Mouse (Mus musculus): Measurements from ENCODE around the gene Hnf4a. TPM values are rescaled to one million over a fixed set of nuclear protein-coding genes. Genes with fewer than 3 reads are reported as not detected.

Gene Hnf4a
- polyA plus RNA-seq, 1 experiment from 2014 or later, result not detected

DNA sequence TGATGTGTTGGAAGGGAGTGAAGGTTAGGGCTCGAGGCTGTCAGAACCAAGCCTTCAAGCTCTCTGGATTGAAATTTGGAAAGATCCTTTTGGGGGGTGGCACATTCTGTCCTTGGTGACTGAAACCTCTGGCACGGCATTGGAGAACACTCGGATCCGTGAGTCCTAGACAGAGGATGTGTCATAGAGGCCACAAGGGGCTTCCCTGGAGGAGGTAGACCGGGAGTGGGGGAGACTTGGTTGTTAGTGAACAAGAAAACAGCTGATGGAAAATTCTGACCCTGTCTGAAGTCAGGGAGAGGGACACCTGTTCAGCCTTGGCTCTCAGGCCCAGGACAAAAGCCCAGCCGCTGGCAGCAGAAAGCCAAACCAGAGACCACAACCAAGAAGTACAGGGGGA, 48.4 kb downstream of the Hnf4a start:
- 80% methylated on average over 6 of the region's 6 CpGs for WGBS
- no peak overlapping the region for H3K4me2 ChIP-seq (replicated peaks)
- H3K4me3 ChIP-seq, result no peak overlapping the region
- ATAC-seq (ENCODE audit: insufficient number of reproducible peaks, insufficient read depth, low FRiP score, low TSS enrichment), result no peak
- no peaks in the 10 kb centered on the region for H3K9me3 ChIP-seq
- H3K9ac ChIP-seq, result no peak overlapping the region
- H3K27ac ChIP-seq, result no peak overlapping the region
- H3K4me1 ChIP-seq, result no peaks in the 10 kb centered on the region
- no peaks in the 10 kb centered on the region for H3K27me3 ChIP-seq
- no peaks in the 10 kb centered on the region for H3K36me3 ChIP-seq

DNA sequence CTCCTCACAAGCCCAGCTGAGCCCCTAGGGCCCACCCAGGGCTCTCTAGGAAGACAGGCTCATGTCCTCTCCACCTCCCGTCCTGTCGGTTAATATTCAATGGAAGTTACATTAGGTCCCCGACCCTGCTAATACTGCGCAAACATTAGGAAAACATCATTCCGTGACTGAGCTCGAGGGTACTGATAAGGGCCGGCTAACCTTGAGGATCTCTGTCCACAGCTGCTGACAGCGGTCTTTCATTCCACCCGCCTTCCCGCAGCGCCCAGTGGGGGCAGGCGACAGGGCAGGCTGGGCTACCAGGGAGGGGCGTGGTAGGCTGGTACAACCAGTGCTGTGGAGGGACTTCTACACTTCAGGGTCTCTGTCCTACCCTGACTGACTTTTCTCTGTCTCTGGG, 48.8 kb downstream of the Hnf4a start:
- Histone ChIP-seq H3K27me3 (no peaks in the 10 kb centered on the region), H3K36me3 (no peaks in the 10 kb centered on the region), H3K4me2 (replicated peaks) (no peak overlapping the region), H3K4me3 (no peak overlapping the region), H3K4me1 (no peaks in the 10 kb centered on the region), H3K27ac (no peak overlapping the region), H3K9ac (no peak overlapping the region), H3K9me3 (no peaks in the 10 kb centered on the region)
- no peak for ATAC-seq (ENCODE audit: insufficient number of reproducible peaks, insufficient read depth, low FRiP score, low TSS enrichment)
- 72% methylated on average over 13 of the region's 13 CpGs for whole genome bisulfite sequencing

DNA sequence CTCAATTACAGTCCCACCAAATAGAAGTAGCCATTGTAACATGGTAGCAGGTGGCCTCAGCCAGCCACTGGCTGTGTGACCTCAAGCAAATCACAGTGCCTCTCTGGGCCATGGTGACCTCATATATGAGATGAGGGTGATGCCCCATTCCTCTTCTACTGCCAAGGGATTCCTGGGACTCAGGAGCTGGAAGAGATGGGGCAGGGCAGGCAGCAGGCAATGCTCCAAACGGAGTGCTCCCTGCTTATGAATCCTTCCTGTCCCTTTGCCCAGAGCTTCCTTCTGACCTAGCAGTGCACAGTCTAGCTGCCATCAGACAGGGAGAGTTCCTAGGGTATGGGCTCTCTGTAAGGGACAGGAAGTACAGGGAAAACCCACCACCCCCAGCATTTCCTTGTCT, 51.9 kb downstream of the Hnf4a start:
- no peaks in the 10 kb centered on the region for H3K36me3 ChIP-seq
- H3K27ac ChIP-seq, result no peak overlapping the region
- H3K4me3 ChIP-seq, result no peak overlapping the region
- no peaks in the 10 kb centered on the region for H3K27me3 ChIP-seq
- no peak overlapping the region for H3K9ac ChIP-seq
- 53% methylated on average over 1 of the region's 1 CpGs for WGBS
- no peak overlapping the region for H3K4me2 ChIP-seq (replicated peaks)
- no peaks in the 10 kb centered on the region for H3K9me3 ChIP-seq
- no peak for ATAC-seq (ENCODE audit: insufficient number of reproducible peaks, insufficient read depth, low FRiP score, low TSS enrichment)
- H3K4me1 ChIP-seq, result no peaks in the 10 kb centered on the region

DNA sequence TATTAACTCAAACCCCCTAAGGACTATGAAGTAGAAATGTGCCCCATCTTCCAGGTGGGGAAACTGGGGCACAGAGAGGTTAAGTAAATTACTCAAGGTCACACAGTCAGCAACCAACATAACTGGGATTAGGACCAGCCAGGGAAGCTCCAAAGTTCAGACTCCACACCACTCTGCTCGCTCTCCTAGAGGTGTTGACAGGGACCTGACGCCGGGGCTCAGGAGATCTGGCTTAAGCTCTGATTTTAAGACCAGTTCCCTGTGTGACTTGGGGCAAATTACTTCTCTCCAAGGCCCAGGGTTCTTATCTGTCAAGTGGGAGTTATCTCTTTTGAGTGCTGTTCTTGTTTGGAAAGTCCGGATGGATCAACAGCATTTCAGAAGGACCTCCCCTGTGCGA, 52.6 kb downstream of the Hnf4a start:
- H3K4me1 ChIP-seq, result no peaks in the 10 kb centered on the region
- no peaks in the 10 kb centered on the region for H3K27me3 ChIP-seq
- no peak overlapping the region for H3K9ac ChIP-seq
- WGBS, result 81% methylated on average over 5 of the region's 5 CpGs
- H3K4me2 ChIP-seq (replicated peaks), result no peak overlapping the region
- H3K36me3 ChIP-seq, result no peaks in the 10 kb centered on the region
- no peaks in the 10 kb centered on the region for H3K9me3 ChIP-seq
- H3K27ac ChIP-seq, result no peak overlapping the region
- no peak for ATAC-seq (ENCODE audit: insufficient number of reproducible peaks, insufficient read depth, low FRiP score, low TSS enrichment)
- H3K4me3 ChIP-seq, result no peak overlapping the region

DNA sequence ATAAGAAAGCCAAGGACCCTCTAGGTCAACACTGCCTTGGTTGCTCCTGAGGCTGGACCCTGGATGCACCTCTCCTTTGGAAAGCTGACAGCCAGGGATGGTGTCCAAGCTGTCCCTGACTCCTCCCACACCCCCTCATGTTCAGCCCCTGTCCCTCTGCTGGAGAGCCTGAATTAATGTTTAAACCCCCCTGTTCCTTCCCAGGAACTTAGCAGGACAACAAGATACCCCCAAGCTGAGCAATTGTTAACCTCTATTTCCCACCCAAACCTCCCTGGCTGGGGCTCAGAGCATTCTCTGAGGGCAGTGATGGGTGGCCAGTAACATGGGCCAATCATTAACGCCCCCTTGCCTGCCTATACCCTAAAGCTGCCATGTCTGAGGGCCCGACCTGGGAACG, 53.6 kb downstream of the Hnf4a start:
- no peaks in the 10 kb centered on the region for H3K4me1 ChIP-seq
- H3K27ac ChIP-seq, result no peak overlapping the region
- H3K36me3 ChIP-seq, result no peaks in the 10 kb centered on the region
- WGBS, result 81% methylated on average over 3 of the region's 3 CpGs
- no peak for ATAC-seq (ENCODE audit: insufficient number of reproducible peaks, insufficient read depth, low FRiP score, low TSS enrichment)
- H3K9me3 ChIP-seq, result no peaks in the 10 kb centered on the region
- H3K4me3 ChIP-seq, result no peak overlapping the region
- no peak overlapping the region for H3K4me2 ChIP-seq (replicated peaks)
- H3K27me3 ChIP-seq, result no peaks in the 10 kb centered on the region
- no peak overlapping the region for H3K9ac ChIP-seq

DNA sequence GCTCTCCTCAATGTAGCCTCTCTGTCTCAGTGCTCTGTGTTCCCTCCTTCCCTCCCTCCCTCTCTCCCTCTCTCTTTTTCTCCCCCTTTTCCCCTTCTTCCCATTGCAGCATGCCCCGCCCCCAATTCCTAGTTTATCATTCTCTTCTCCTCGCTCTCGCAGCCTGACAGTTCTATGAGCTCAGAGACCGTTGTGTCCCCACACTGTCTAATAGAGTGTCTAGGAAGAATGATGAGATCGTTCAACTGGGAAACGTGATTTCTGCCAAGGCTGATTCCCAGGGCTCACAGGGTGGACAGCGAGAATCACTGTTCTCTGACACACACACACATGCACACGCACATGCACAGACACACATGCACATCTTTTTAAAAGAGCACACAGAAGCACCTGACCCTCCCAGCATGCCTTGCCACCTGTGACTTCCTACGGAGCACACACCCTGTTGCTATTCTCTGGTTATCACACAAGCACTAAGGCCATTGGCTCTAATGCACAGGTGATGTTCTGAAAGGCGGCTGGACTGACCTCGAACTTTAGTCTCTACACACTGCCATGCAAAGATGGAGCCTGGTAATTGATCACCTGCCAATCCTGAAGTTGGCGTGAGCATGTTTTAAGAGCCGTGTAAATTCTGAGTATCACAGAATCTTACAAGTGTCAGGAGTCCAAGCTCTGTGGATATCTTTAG, 54.8 kb downstream of the Hnf4a start:
- Histone ChIP-seq H3K36me3 (no peaks in the 10 kb centered on the region), H3K9me3 (no peaks in the 10 kb centered on the region), H3K27me3 (no peaks in the 10 kb centered on the region), H3K4me2 (replicated peaks) (no peak overlapping the region), H3K4me3 (no peak overlapping the region), H3K9ac (no peak overlapping the region), H3K27ac (no peak overlapping the region), H3K4me1 (no peaks in the 10 kb centered on the region)
- ATAC-seq (ENCODE audit: insufficient number of reproducible peaks, insufficient read depth, low FRiP score, low TSS enrichment), result no peak
- WGBS, result 80% methylated on average over 13 of the region's 13 CpGs

DNA sequence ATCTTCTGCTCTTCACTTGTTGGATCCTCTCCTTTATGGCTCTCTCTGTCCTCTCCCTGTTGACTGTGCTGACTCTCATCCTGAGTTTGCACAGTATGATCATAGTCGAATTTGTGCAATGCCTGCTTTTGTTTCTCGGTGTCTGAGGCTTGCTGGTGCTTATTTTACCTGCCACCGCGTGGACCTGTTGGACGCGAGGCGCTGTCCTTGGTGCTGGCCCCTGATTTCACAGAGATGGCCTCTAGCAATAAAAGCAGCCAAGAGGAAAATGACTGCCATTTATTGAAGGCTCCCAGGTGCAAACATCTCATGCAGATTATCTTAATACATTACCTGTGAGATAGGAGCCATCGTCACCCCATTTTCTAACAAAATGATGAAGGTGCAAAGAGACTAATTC, 58.0 kb downstream of the Hnf4a start:
- H3K9ac ChIP-seq, result no peak overlapping the region
- H3K27me3 ChIP-seq, result no peaks in the 10 kb centered on the region
- ATAC-seq (ENCODE audit: insufficient number of reproducible peaks, insufficient read depth, low FRiP score, low TSS enrichment), result no peak
- 28% methylated on average over 8 of the region's 8 CpGs for WGBS
- H3K4me2 ChIP-seq (replicated peaks), result no peak overlapping the region
- H3K36me3 ChIP-seq, result no peaks in the 10 kb centered on the region
- no peak overlapping the region for H3K27ac ChIP-seq
- no peaks in the 10 kb centered on the region for H3K4me1 ChIP-seq
- H3K4me3 ChIP-seq, result no peak overlapping the region
- H3K9me3 ChIP-seq, result no peaks in the 10 kb centered on the region

DNA sequence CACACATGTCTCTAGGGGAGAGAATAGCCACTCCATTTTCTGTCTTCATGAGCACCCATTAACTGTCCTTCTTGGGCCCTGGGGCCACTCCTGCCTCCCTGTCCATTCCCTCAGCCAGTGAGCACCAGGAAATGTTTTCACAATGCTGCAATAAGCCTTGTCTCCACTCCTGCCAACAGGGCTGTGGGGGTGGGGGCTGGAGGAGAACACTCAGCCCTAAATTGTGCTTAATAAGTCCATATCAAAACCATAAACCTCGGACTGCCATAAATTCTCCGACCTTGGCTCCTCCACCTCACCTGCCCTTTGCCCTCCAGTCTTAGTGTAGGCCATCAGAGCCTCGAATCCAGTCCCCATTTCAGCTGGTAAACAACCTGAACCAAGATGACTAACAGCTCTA, 67.7 kb downstream of the Hnf4a start:
- ATAC-seq (ENCODE audit: insufficient number of reproducible peaks, insufficient read depth, low FRiP score, low TSS enrichment), result no peak
- Histone ChIP-seq H3K9me3 (no peaks in the 10 kb centered on the region), H3K4me3 (no peak overlapping the region), H3K4me2 (replicated peaks) (no peak overlapping the region), H3K27me3 (no peaks in the 10 kb centered on the region), H3K27ac (no peak overlapping the region), H3K4me1 (no peaks in the 10 kb centered on the region), H3K9ac (no peak overlapping the region), H3K36me3 (no peaks in the 10 kb centered on the region)
- 76% methylated on average over 3 of the region's 3 CpGs for WGBS

DNA sequence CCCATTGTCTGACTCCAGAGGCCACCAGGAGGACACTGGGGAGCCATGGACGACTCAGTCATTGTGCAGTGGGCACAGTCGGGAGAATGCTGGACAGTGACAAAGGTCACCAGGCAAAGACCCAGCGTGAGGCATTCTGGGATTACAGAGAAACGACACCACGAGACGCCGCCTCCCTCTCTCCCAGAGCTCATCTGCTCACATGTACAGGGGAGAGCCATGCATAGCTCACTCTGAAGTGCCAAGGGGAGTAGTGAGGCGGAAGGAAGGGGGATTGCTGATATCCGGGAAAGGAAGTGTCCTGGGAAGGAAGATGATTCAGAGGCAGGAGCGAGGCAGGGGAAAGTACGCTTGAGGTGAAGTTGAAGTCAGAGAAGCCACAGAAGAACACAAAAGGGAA, 68.6 kb downstream of the Hnf4a start:
- H3K9me3 ChIP-seq, result no peaks in the 10 kb centered on the region
- H3K27me3 ChIP-seq, result no peaks in the 10 kb centered on the region
- no peak overlapping the region for H3K4me2 ChIP-seq (replicated peaks)
- ATAC-seq (ENCODE audit: insufficient number of reproducible peaks, insufficient read depth, low FRiP score, low TSS enrichment), result no peak
- no peaks in the 10 kb centered on the region for H3K36me3 ChIP-seq
- no peak overlapping the region for H3K9ac ChIP-seq
- no peaks in the 10 kb centered on the region for H3K4me1 ChIP-seq
- no peak overlapping the region for H3K4me3 ChIP-seq
- 58% methylated on average over 11 of the region's 11 CpGs for WGBS
- no peak overlapping the region for H3K27ac ChIP-seq

DNA sequence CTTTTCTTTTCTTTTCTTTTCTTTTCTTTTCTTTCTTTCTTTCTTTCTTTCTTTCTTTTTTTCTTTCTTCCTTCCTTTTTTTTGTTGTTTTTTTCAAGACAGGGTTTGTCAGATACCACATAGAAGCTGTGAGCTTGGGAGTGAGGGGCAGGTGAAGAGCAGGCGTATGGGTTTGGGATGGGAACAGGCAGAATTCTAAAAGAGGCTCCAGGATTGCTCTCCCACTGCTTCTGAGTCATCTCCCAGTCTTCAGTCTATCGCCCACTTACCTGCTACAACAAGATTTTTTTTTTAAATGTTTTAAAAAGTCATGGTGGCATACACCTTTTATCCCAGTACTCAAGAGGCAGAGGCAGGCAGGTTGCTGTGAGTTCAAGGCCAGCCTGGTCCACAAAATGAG, 71.4 kb downstream of the Hnf4a start:
- Histone ChIP-seq H3K27me3 (no peaks in the 10 kb centered on the region), H3K9me3 (no peaks in the 10 kb centered on the region), H3K4me3 (no peak overlapping the region), H3K9ac (no peak overlapping the region), H3K4me2 (replicated peaks) (no peak overlapping the region), H3K27ac (no peak overlapping the region), H3K4me1 (no peaks in the 10 kb centered on the region), H3K36me3 (no peaks in the 10 kb centered on the region)
- ATAC-seq (ENCODE audit: insufficient number of reproducible peaks, insufficient read depth, low FRiP score, low TSS enrichment), result no peak
- 81% methylated on average over 2 of the region's 2 CpGs for WGBS

DNA sequence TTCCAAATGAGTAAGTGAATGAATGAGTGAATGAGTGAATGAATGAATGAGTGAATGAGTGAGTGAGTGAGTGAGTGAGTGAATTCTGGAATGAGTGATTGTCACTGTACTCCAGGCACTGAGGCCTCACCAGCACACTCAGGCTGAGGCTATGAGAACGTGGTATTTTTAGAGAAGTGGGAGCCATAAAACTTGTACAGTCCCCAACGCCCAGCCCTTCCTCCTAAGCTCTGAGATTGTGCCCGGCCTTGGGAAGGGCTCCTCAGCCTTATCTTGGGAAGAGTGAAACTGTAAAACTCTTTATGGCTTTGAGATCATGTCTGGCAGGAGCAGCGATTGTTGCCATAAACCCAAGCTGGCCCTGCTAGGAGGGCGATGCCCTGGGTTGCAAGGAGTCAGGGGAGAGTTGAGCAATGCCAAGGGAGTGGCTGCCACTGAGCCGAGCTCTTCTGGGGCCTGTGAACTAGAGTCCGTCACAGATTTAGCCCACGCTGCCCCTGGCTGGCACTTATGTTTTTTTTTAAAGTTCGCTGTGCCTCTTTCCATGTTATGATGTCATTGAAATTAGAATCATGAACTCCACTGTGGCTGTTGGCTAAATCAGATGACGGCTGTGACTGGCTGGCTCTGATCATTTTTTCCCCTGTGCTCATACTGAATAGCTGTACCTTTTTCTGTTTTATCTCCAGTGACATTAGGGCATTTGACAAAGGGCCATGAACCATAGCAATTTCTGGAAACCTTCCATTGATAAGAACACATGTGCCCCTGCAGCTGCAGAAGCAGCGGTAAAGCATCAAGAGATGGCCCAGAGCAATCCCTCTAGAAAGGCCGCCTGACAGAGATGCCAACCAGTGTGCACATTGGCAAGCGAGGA, 73.7 kb downstream of the Hnf4a start:
- no peaks in the 10 kb centered on the region for H3K36me3 ChIP-seq
- H3K9ac ChIP-seq, result no peak overlapping the region
- no peaks in the 10 kb centered on the region for H3K9me3 ChIP-seq
- no peaks in the 10 kb centered on the region for H3K27me3 ChIP-seq
- H3K4me1 ChIP-seq, result no peaks in the 10 kb centered on the region
- no peak overlapping the region for H3K4me2 ChIP-seq (replicated peaks)
- H3K27ac ChIP-seq, result no peak overlapping the region
- no peak overlapping the region for H3K4me3 ChIP-seq
- WGBS, result 82% methylated on average over 13 of the region's 13 CpGs
- ATAC-seq (ENCODE audit: insufficient number of reproducible peaks, insufficient read depth, low FRiP score, low TSS enrichment), result no peak

Data from embryonic facial prominence, embryonic 12.5 days (tissue).